Mouse (Mus musculus) CH12.LX (cell line): ENCODE data around the gene Ppp4r3b. TPM values are rescaled to one million over a fixed set of nuclear protein-coding genes. Genes with fewer than 3 reads are reported as not detected.

Source experiments
- DNase-seq: peaks from one replicate; pipeline ENCODE4 v3.0.0-alpha.2; 2013; ENCODE audit errors: extremely low read depth
- H3K27ac ChIP-seq: 2 replicates; pipeline ENCODE4 v1.5.1; 2012; ENCODE audit warnings: low read depth, mild to moderate bottlenecking, control low read depth, moderate library complexity; ENCODE audit not compliant: insufficient read depth
- H3K27me3 ChIP-seq: replicated peaks from 2 replicates; pipeline ENCODE3; 2012; ENCODE audit warnings: inconsistent platforms
- H3K36me3 ChIP-seq, 2 experiments: replicated peaks in 1 of 2; 2 replicates each; pipeline versions ENCODE3 to v1.6.1; 2012; ENCODE audit warnings: inconsistent platforms in 1 of 2, low read length in 1 of 2, mild to moderate bottlenecking in 1 of 2, mixed read lengths in 1 of 2, moderate library complexity in 1 of 2; ENCODE audit not compliant: control insufficient read depth in 1 of 2, insufficient read depth in 1 of 2
- H3K4me1 ChIP-seq, 2 experiments: 2 replicates each; pipeline ENCODE4 v1.6.1; 2012; ENCODE audit warnings: inconsistent platforms in 1 of 2, moderate library complexity in 1 of 2; ENCODE audit not compliant: insufficient read depth in 2 of 2, control insufficient read depth in 1 of 2
- H3K4me2 ChIP-seq: 2 replicates; pipeline ENCODE4 v1.6.1; 2012; ENCODE audit warnings: low read depth, mild to moderate bottlenecking, control low read depth; ENCODE audit not compliant: poor library complexity, insufficient read depth, severe bottlenecking
- H3K4me3 ChIP-seq, 3 experiments: fragments of 150-350 bp in 1 of 3; sonication (generic) in 1 of 3; replicated peaks in 1 of 3; 2 replicates each; pipeline versions ENCODE3 to v1.5.1; 2011 to 2012; ENCODE audit warnings: low read depth in 2 of 3, low read length in 2 of 3, mild to moderate bottlenecking in 2 of 3, moderate library complexity in 2 of 3, control low read depth in 1 of 3, improper control_type of control experiment in 1 of 3, inconsistent platforms in 1 of 3, mixed read lengths in 1 of 3; ENCODE audit not compliant: poor library complexity in 1 of 3
- H3K79me2 ChIP-seq: replicated peaks from 2 replicates; pipeline ENCODE4 v1.6.1; 2012; ENCODE audit warnings: mild to moderate bottlenecking, moderate library complexity; ENCODE audit not compliant: control insufficient read depth, poor library complexity, insufficient read depth, severe bottlenecking; ENCODE audit errors: extremely low read depth
- H3K9ac ChIP-seq: 2 replicates; pipeline ENCODE4 v1.6.1; 2012; ENCODE audit warnings: low read depth, mild to moderate bottlenecking, control low read depth, moderate library complexity; ENCODE audit not compliant: insufficient read depth
- H3K9me3 ChIP-seq: replicated peaks from 2 replicates; pipeline ENCODE3; 2012; ENCODE audit warnings: low read length, inconsistent platforms, mixed read lengths
- BHLHE40 ChIP-seq: IDR thresholded peaks from 2 replicates; pipeline ENCODE4 v1.6.1; 2011; ENCODE audit warnings: mild to moderate bottlenecking, low read depth, low read length, improper control_type of control experiment
- CHD2 ChIP-seq: IDR thresholded peaks from 2 replicates; pipeline ENCODE4 v1.6.1; 2011; ENCODE audit warnings: low read length, improper control_type of control experiment
- E2F4 ChIP-seq: IDR thresholded peaks from 2 replicates; pipeline ENCODE4 v1.6.1; 2011; ENCODE audit warnings: low read depth, low read length, improper control_type of control experiment; ENCODE audit not compliant: insufficient replicate concordance
- ELF1 ChIP-seq: IDR thresholded peaks from 2 replicates; pipeline ENCODE4 v1.6.1; 2014; ENCODE audit warnings: low read depth, mild to moderate bottlenecking, inconsistent platforms, low read length, improper control_type of control experiment
- EP300 ChIP-seq: IDR thresholded peaks from 2 replicates; pipeline ENCODE4 v1.6.1; 2011; ENCODE audit warnings: low read length, improper control_type of control experiment
- ETS1 ChIP-seq: conservative IDR thresholded peaks from 2 replicates; pipeline ENCODE4 v1.6.1; 2012; ENCODE audit warnings: low read depth, mild to moderate bottlenecking, inconsistent platforms, low read length, improper control_type of control experiment, moderate library complexity
- HCFC1 ChIP-seq: IDR thresholded peaks from 2 replicates; pipeline ENCODE4 v1.6.1; 2012; ENCODE audit warnings: low read depth, mild to moderate bottlenecking, inconsistent platforms, low read length, improper control_type of control experiment
- IRF4 ChIP-seq: IDR thresholded peaks from 2 replicates; pipeline ENCODE4 v1.6.1; 2014; ENCODE audit warnings: low read depth, mild to moderate bottlenecking, inconsistent platforms, low read length, improper control_type of control experiment
- JUN ChIP-seq: IDR thresholded peaks from 2 replicates; pipeline ENCODE4 v1.6.1; 2011; ENCODE audit warnings: low read depth, mild to moderate bottlenecking, low read length, improper control_type of control experiment, moderate library complexity; ENCODE audit not compliant: insufficient read depth
- JUND ChIP-seq: conservative IDR thresholded peaks from 2 replicates; pipeline ENCODE4 v1.6.1; 2011; ENCODE audit warnings: low read depth, low read length, improper control_type of control experiment
- KAT2A ChIP-seq: IDR thresholded peaks from 2 replicates; pipeline ENCODE4 v1.6.1; 2012; ENCODE audit warnings: low read length, improper control_type of control experiment, inconsistent platforms; ENCODE audit not compliant: insufficient replicate concordance
- MAFK ChIP-seq: IDR thresholded peaks from 2 replicates; pipeline ENCODE4 v1.6.1; 2011; ENCODE audit warnings: low read length, improper control_type of control experiment; ENCODE audit not compliant: insufficient replicate concordance
- MAX ChIP-seq: IDR thresholded peaks from 2 replicates; pipeline ENCODE4 v1.6.1; 2011; ENCODE audit warnings: low read length, improper control_type of control experiment
- MAZ ChIP-seq: IDR thresholded peaks from 2 replicates; pipeline ENCODE4 v1.6.1; 2012; ENCODE audit warnings: low read depth, mild to moderate bottlenecking, inconsistent platforms, low read length, improper control_type of control experiment, moderate library complexity
- MEF2A ChIP-seq: IDR thresholded peaks from 2 replicates; pipeline ENCODE4 v1.6.1; 2014; ENCODE audit warnings: low read depth, mild to moderate bottlenecking, inconsistent platforms, low read length, improper control_type of control experiment, borderline replicate concordance
- MXI1 ChIP-seq: IDR thresholded peaks from 2 replicates; pipeline ENCODE4 v1.6.1; 2011; ENCODE audit warnings: mild to moderate bottlenecking, low read depth, low read length, improper control_type of control experiment
- MYC ChIP-seq: IDR thresholded peaks from 2 replicates; pipeline ENCODE4 v1.6.1; 2011; ENCODE audit warnings: low read depth, mild to moderate bottlenecking, improper control_type of control experiment, low read length
- NRF1 ChIP-seq: IDR thresholded peaks from 2 replicates; pipeline ENCODE4 v1.6.1; 2014; ENCODE audit warnings: low read depth, mild to moderate bottlenecking, inconsistent platforms, low read length, improper control_type of control experiment, moderate library complexity
- PAX5 ChIP-seq: IDR thresholded peaks from 2 replicates; pipeline ENCODE4 v1.6.1; 2012; ENCODE audit warnings: low read length, inconsistent platforms, mixed read lengths
- POLR2A ChIP-seq: IDR thresholded peaks from 2 replicates; pipeline ENCODE4 v1.6.1; 2011; ENCODE audit warnings: low read depth, mild to moderate bottlenecking, improper control_type of control experiment, low read length
- POLR2AphosphoS2 ChIP-seq: IDR thresholded peaks from 2 replicates; pipeline ENCODE4 v1.6.1; 2011; ENCODE audit warnings: low read depth, low read length, improper control_type of control experiment
- RAD21 ChIP-seq: IDR thresholded peaks from 2 replicates; pipeline ENCODE4 v1.6.1; 2011; ENCODE audit warnings: low read depth, mild to moderate bottlenecking, low read length, improper control_type of control experiment, moderate library complexity
- RCOR1 ChIP-seq: conservative IDR thresholded peaks from 2 replicates; pipeline ENCODE4 v1.6.1; 2012; ENCODE audit warnings: low read depth, mild to moderate bottlenecking, inconsistent platforms, low read length, improper control_type of control experiment
- SIN3A ChIP-seq: IDR thresholded peaks from 2 replicates; pipeline ENCODE4 v1.6.1; 2012; ENCODE audit warnings: low read length, improper control_type of control experiment, inconsistent platforms
- SMC3 ChIP-seq: IDR thresholded peaks from 2 replicates; pipeline ENCODE4 v1.6.1; 2011; ENCODE audit warnings: low read depth, low read length, improper control_type of control experiment
- TBP ChIP-seq: conservative IDR thresholded peaks from 2 replicates; pipeline ENCODE4 v1.6.1; 2011; ENCODE audit warnings: low read depth, low read length, improper control_type of control experiment
- TCF12 ChIP-seq: IDR thresholded peaks from 2 replicates; pipeline ENCODE4 v1.6.1; 2014; ENCODE audit warnings: low read depth, mild to moderate bottlenecking, inconsistent platforms, low read length, improper control_type of control experiment
- UBTF ChIP-seq: IDR thresholded peaks from 2 replicates; pipeline ENCODE4 v1.6.1; 2012; ENCODE audit warnings: low read depth, mild to moderate bottlenecking, inconsistent platforms, low read length, improper control_type of control experiment, moderate library complexity
- USF1 ChIP-seq: IDR thresholded peaks from 2 replicates; pipeline ENCODE4 v1.6.1; 2014; ENCODE audit warnings: low read depth, mild to moderate bottlenecking, inconsistent platforms, low read length, improper control_type of control experiment
- USF2 ChIP-seq: conservative IDR thresholded peaks from 2 replicates; pipeline ENCODE4 v1.6.1; 2011; ENCODE audit warnings: low read depth, low read length, improper control_type of control experiment
- ZC3H11A ChIP-seq: IDR thresholded peaks from 2 replicates; pipeline ENCODE4 v1.6.1; 2012; ENCODE audit warnings: low read depth, mild to moderate bottlenecking, inconsistent platforms, low read length, improper control_type of control experiment
- ZNF384 ChIP-seq: IDR thresholded peaks from 2 replicates; pipeline ENCODE4 v1.6.1; 2012; ENCODE audit warnings: low read depth, low read length, improper control_type of control experiment, inconsistent platforms
- dilution Hi-C: fragments of 300-500 bp; cut with MboI; formaldehyde crosslinking; loops from 2 replicates; pipeline ENCODE4 v1.14.3; 2020; ENCODE audit warnings: low sequenced_read_pairs; ENCODE audit not compliant: extremely low pct_unique_long_range_greater_than_20kb, extremely low pct_ligation_motif_present
- in situ Hi-C: fragments of 300-500 bp; cut with MboI; formaldehyde crosslinking; loops from 3 replicates; pipeline ENCODE4 v1.14.3; 2019; ENCODE audit warnings: low sequenced_read_pairs, low pct_ligation_motif_present, low pct_unique_long_range_greater_than_20kb, mixed read lengths
- polyA plus RNA-seq: library from polyadenylated mRNA; unstranded; fragments of >175 nt; gene quantifications from 2 replicates; pipeline ENCODE4 v1.2.1, GENCODE M21; 2012; ENCODE audit warnings: low read depth; ENCODE audit not compliant: insufficient read length
- total RNA-seq, 2 experiments: library from RNA; depleted of rRNA; stranded (reverse); fragments of 300-350 nt in 1 of 2; fragments of >200 nt in 1 of 2; gene quantifications; 2 replicates each; pipeline ENCODE4 v1.2.3; 2012 to 2014

Ppp4r3b gene
- total and polyA plus RNA-seq, 3 experiments = 95.5 to 127 (median 116) TPM

- Histone ChIP-seq H3K27me3 (no peaks in the 10 kb centered on the region), H3K4me2 (no peak overlapping the region), H3K9me3 (no peaks in the 10 kb centered on the region), H3K4me3 (no peak overlapping the region), H3K4me1 (peaks cover 0 to 14% of the 10 kb centered on the region in 2 experiments; a peak in 1 of 4 replicates), H3K27ac (no peak overlapping the region), H3K9ac (no peak overlapping the region), H3K36me3 (peaks cover 39 to 77% of the 10 kb centered on the region in 2 experiments), H3K79me2 (peaks cover 35% of the 10 kb centered on the region)
- dilution Hi-C loops (no loop called here), in situ Hi-C loops (no loop called here)
- DNase-seq = no peak
- TF ChIP-seq MAZ = no peak
- no peak for TF ChIP-seq MAFK
- no peak for TF ChIP-seq MAX
- TF ChIP-seq KAT2A = no peak
- TF ChIP-seq UBTF = no peak
- TF ChIP-seq MYC = no peak
- no peak for TF ChIP-seq MXI1
- no peak; the same call in 1 of the 2 replicates for TF ChIP-seq POLR2AphosphoS2
- TF ChIP-seq POLR2A = no peak
- TF ChIP-seq NRF1 = no peak
- no peak for TF ChIP-seq USF2
- no peak for TF ChIP-seq TBP
- TF ChIP-seq RAD21 = no peak
- TF ChIP-seq IRF4 = no peak
- TF ChIP-seq RCOR1 = no peak
- no peak for TF ChIP-seq HCFC1
Observed at GRCm38 (mm10) chr11:29181751-29182150, 9.1 kb downstream of the Ppp4r3b start.

GRCm38 (mm10) chr11:29188981-29189380 is 16.3 kb downstream of the Ppp4r3b start:
- DNase-seq = peak; percentile 28
- peaks cover 24% of the 10 kb centered on the region for H3K79me2 ChIP-seq
- H3K9ac ChIP-seq = no peak overlapping the region
- H3K4me2 ChIP-seq = peak overlapping the region; percentile 13; the same call in 1 of the 2 replicates
- in situ Hi-C loops (no loop called here), dilution Hi-C loops (no loop called here)
- no peak overlapping the region for H3K27ac ChIP-seq
- H3K36me3 ChIP-seq = peaks cover 51 to 71% of the 10 kb centered on the region in 2 experiments
- TF ChIP-seq SIN3A (no peak), CHD2 (no peak), ZC3H11A (no peak), HCFC1 (no peak), SMC3 (no peak), MXI1 (no peak), E2F4 (no peak), JUN (no peak), TCF12 (no peak), ETS1 (no peak), MEF2A (no peak), UBTF (no peak), RCOR1 (no peak), RAD21 (no peak), TBP (no peak), PAX5 (no peak), USF2 (peak; percentile 65), BHLHE40 (peak; percentile 77), MAX (no peak), NRF1 (no peak), IRF4 (peak; percentile 51; the same call in 1 of the 2 replicates), JUND (no peak), ZNF384 (no peak), KAT2A (no peak), EP300 (peak; percentile 51), USF1 (peak; percentile 66), MYC (no peak), ELF1 (no peak)
- H3K4me1 ChIP-seq = peaks cover 0 to 29% of the 10 kb centered on the region in 2 experiments; a peak in 2 of 4 replicates
- H3K4me3 ChIP-seq = no peak overlapping the region
- no peaks in the 10 kb centered on the region for H3K9me3 ChIP-seq
- no peaks in the 10 kb centered on the region for H3K27me3 ChIP-seq
